Mouse (Mus musculus): ENCODE results near the gene Atf3. TPM values are rescaled to one million over a fixed set of nuclear protein-coding genes. Genes with fewer than 3 reads are reported as not detected.

Gene Atf3
- polyA plus RNA-seq, 1 experiment: 4.8 TPM

DNA sequence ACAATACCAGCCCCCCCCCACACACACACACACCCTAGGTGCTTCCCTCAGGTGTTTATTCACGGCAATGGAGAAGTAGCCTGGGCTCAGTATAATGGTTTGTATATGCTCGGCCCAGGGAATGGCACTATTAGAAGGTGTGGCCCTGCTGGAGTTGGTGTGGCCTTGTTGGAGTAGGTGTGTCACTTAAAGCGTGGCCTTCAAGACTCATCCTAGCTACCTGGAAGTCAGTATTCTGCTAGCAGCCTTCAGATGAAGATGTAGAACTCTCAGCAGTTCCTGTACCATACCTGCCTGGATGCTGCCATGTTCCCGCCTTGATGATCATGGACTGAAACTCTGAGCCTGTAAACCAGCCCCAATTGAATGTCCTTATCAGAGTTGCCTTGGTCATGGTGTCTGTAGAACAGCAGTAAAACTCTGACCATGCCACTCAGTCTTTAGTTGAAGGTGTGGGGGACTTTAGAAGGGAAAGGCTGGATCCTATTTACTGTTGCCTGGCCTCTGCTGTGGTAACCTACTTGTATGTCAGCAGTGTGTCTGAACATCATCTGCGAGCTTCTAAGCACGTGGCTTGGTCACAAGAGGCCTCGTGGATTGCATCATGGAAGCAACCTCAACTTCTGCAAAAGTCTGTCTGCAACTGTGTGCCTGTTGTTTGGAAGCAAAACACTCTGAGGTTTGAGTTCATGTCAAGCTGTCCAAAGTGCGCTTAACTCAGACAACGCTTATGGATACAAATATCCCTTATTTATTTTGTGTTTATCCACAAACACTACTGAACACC lies 16.8 kb downstream of the Atf3 start:
- TF ChIP-seq POLR2A (IDR thresholded peaks at IDR 0.05; ENCODE audit: borderline replicate concordance, extremely low read depth, low read depth, low read length) (no peak), CTCF (IDR thresholded peaks at IDR 0.05; ENCODE audit: insufficient read depth, low read length) (no peak)
- WGBS: 81% methylated on average over 9 of the region's 9 CpGs
- no peak for DNase-seq
- H3K4me3 ChIP-seq (replicated peaks; ENCODE audit: extremely low read depth, low read depth, low read length): no peak overlapping the region
- H3K4me1 ChIP-seq (ENCODE audit: control insufficient read depth, insufficient read depth, low read length): no peaks in the 10 kb centered on the region

DNA sequence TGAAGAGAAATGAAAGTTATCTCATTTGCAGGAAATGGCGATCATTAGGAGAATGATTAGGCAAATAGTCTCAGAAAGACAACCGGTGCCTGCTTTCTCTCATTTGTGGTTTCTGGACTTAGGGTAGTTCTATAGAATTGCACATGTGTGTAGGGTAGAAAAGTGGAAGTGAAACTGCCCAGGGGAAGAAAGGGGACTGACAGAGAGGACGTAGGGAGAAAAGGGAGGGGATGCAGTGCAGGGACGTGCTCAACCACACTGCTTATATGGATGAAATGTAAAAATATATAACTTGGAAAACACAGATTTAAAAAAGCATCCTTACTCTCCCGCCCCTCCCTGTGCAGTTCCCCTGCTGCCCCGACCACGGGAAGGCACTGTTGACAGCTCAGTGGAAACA lies 19.9 kb downstream of the Atf3 start:
- no peaks in the 10 kb centered on the region for H3K4me1 ChIP-seq (ENCODE audit: control insufficient read depth, insufficient read depth, low read length)
- TF ChIP-seq POLR2A (IDR thresholded peaks at IDR 0.05; ENCODE audit: borderline replicate concordance, extremely low read depth, low read depth, low read length): no peak
- no peak for TF ChIP-seq CTCF (IDR thresholded peaks at IDR 0.05; ENCODE audit: insufficient read depth, low read length)
- H3K4me3 ChIP-seq (replicated peaks; ENCODE audit: extremely low read depth, low read depth, low read length): no peak overlapping the region
- no peak for DNase-seq
- 54% methylated on average over 7 of the region's 7 CpGs for WGBS

- 90% methylated on average over 6 of the region's 6 CpGs for WGBS
- TF ChIP-seq POLR2A (IDR thresholded peaks at IDR 0.05; ENCODE audit: borderline replicate concordance, extremely low read depth, low read depth, low read length): no peak
- TF ChIP-seq CTCF (IDR thresholded peaks at IDR 0.05; ENCODE audit: insufficient read depth, low read length): no peak
- no peak for DNase-seq
- Histone ChIP-seq H3K4me1 (ENCODE audit: control insufficient read depth, insufficient read depth, low read length) (no peaks in the 10 kb centered on the region), H3K4me3 (replicated peaks; ENCODE audit: extremely low read depth, low read depth, low read length) (no peak overlapping the region)
Measured at GRCm38 (mm10) chr1:191196016-191196415, 21.8 kb downstream of the Atf3 start.

DNA sequence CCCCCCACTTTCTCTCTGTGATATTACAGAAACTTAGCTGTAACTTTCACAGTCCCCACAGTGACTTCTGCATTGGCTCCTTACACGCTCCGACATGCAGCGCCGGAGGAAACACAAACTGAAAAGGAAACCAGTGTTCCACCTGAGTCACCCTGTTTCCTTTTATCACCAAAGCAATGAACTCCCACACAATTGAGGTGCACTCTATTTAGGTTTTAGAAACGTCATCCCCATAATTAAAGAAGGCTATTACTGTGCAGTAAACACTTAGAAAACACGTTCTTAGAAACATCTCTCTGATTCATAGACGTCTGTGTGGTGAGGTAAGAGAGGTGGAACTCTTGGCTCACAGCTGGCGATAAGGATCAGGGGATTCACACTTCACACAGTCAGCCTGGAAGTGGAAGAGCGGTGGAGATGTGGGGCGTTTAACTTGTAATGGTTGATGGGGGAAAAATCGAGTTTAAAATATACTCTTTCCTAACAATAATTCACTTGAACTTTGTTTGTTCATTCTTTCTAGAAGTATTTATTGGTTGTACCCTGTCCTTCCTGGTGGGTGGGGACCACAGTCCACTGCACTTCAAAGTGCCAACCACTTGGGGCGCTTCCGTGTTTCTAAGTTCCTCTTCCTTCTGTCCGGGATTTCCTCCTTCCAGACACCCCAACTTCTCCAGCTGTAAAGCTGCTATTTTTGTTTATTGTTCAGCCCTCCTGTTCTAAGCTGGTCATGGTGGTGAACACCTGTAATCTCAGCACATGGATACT lies 24.0 kb downstream of the Atf3 start:
- H3K4me1 ChIP-seq (ENCODE audit: control insufficient read depth, insufficient read depth, low read length): no peaks in the 10 kb centered on the region
- no peak overlapping the region for H3K4me3 ChIP-seq (replicated peaks; ENCODE audit: extremely low read depth, low read depth, low read length)
- WGBS: 14% methylated on average over 14 of the region's 14 CpGs
- TF ChIP-seq CTCF (IDR thresholded peaks at IDR 0.05; ENCODE audit: insufficient read depth, low read length) (peak; percentile 53), POLR2A (IDR thresholded peaks at IDR 0.05; ENCODE audit: borderline replicate concordance, extremely low read depth, low read depth, low read length) (no peak)
- DNase-seq: peak; percentile 28

GRCm38 (mm10) chr1:191192751-191193150 lies 25.1 kb downstream of the Atf3 start:
- TF ChIP-seq CTCF (IDR thresholded peaks at IDR 0.05; ENCODE audit: insufficient read depth, low read length): no peak
- TF ChIP-seq POLR2A (IDR thresholded peaks at IDR 0.05; ENCODE audit: borderline replicate concordance, extremely low read depth, low read depth, low read length): no peak
- WGBS: 86% methylated on average over 6 of the region's 6 CpGs
- Histone ChIP-seq H3K4me1 (ENCODE audit: control insufficient read depth, insufficient read depth, low read length) (no peaks in the 10 kb centered on the region), H3K4me3 (replicated peaks; ENCODE audit: extremely low read depth, low read depth, low read length) (no peak overlapping the region)
- DNase-seq: no peak

DNA sequence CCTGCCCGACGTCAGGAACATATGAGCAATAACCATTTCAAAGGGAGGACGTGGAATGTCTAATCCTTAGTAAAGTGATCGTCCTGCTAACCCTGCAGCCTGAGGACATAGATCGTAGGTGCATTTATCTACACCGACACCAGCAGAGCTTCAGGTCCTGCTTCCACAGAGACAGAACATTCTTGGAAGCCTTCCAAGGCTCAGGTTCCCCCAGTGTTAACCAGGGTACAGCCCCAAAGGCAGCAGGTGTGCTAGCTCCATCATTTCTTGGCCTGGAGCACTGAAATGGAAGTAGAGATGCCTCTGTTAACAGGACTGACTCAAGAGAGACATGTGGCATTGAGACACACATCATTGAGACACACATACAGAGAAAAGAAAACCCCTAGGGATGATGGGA lies 25.6 kb downstream of the Atf3 start:
- DNase-seq: no peak
- 68% methylated on average over 6 of the region's 6 CpGs for WGBS
- no peak overlapping the region for H3K4me3 ChIP-seq (replicated peaks; ENCODE audit: extremely low read depth, low read depth, low read length)
- TF ChIP-seq POLR2A (IDR thresholded peaks at IDR 0.05; ENCODE audit: borderline replicate concordance, extremely low read depth, low read depth, low read length) (no peak), CTCF (IDR thresholded peaks at IDR 0.05; ENCODE audit: insufficient read depth, low read length) (no peak)
- no peaks in the 10 kb centered on the region for H3K4me1 ChIP-seq (ENCODE audit: control insufficient read depth, insufficient read depth, low read length)

GRCm38 (mm10) chr1:191189671-191190372 lies 28.0 kb downstream of the Atf3 start:
- no peak for TF ChIP-seq POLR2A (IDR thresholded peaks at IDR 0.05; ENCODE audit: borderline replicate concordance, extremely low read depth, low read depth, low read length)
- TF ChIP-seq CTCF (IDR thresholded peaks at IDR 0.05; ENCODE audit: insufficient read depth, low read length): no peak
- Histone ChIP-seq H3K4me3 (replicated peaks; ENCODE audit: extremely low read depth, low read depth, low read length) (no peak overlapping the region), H3K4me1 (ENCODE audit: control insufficient read depth, insufficient read depth, low read length) (peaks cover 7% of the 10 kb centered on the region)
- WGBS: 44% methylated on average over 6 of the region's 6 CpGs
- DNase-seq: no peak

- WGBS: 10% methylated on average over 7 of the region's 7 CpGs
- DNase-seq: peak; percentile 66
Measured at GRCm38 (mm10) chr1:191186386-191186770, 31.5 kb downstream of the Atf3 start.

DNA sequence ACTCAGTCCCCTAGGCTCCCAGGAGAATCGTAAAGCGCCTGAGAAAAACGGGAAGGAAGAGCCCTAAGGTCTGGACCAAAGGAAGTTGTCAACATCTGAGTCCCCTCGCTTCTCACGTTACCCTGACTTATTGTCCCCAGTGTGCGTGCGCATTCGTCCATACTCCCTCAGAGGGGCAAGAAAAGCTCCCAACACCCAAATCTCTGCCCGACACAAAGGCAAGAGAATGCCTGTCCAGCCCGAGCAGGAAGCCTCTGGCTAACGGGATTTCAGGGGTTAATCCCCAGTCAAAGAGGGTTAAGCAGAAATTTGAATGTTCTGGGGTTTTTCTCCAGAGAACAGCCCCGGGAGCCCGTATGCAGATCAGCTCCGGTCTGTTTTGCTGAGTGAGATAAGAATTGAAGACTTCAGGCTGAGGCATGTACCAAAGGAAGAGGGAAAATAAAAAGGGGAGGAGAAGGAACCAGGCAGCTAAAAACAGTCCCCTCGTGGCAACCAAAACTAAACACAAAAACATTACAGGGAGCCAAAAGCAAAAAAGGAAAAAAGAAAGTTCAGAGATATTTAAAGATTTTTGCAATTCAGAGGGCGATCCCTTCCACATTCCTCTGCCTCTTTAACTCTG lies 32.0 kb downstream of the Atf3 start:
- TF ChIP-seq CTCF (IDR thresholded peaks at IDR 0.05; ENCODE audit: insufficient read depth, low read length) (no peak), POLR2A (IDR thresholded peaks at IDR 0.05; ENCODE audit: borderline replicate concordance, extremely low read depth, low read depth, low read length) (no peak)
- WGBS: 2% methylated on average over 16 of the region's 16 CpGs
- DNase-seq: peak; percentile 41
- Histone ChIP-seq H3K4me1 (ENCODE audit: control insufficient read depth, insufficient read depth, low read length) (peaks cover 12% of the 10 kb centered on the region), H3K4me3 (replicated peaks; ENCODE audit: extremely low read depth, low read depth, low read length) (peak overlapping the region; percentile 3)

More at GRCm38 (mm10) chr1:191186386-191186770, 31.5 kb downstream of the Atf3 start:
- Histone ChIP-seq H3K4me3 (replicated peaks; ENCODE audit: extremely low read depth, low read depth, low read length) (peak overlapping the region; percentile 22), H3K4me1 (ENCODE audit: control insufficient read depth, insufficient read depth, low read length) (peaks cover 12% of the 10 kb centered on the region)
- TF ChIP-seq CTCF (IDR thresholded peaks at IDR 0.05; ENCODE audit: insufficient read depth, low read length) (no peak), POLR2A (IDR thresholded peaks at IDR 0.05; ENCODE audit: borderline replicate concordance, extremely low read depth, low read depth, low read length) (no peak)
